Mouse (Mus musculus): ENCODE measurements around the gene Agmat. TPM values are rescaled to one million over a fixed set of nuclear protein-coding genes. Genes with fewer than 3 reads are reported as not detected.

The Agmat gene
- total RNA-seq, 2 experiments from 2014 or later = 0.25 to 0.59 TPM

GRCm38 (mm10) chr4:141779828-141780227 is 33.4 kb downstream of the Agmat start:
- DNase-seq = no peak

GRCm38 (mm10) chr4:141781201-141781985 is 34.9 kb downstream of the Agmat start:
- DNase-seq = no peak

GRCm38 (mm10) chr4:141784835-141785234 is 38.4 kb downstream of the Agmat start:
- no peak for DNase-seq

- no peak for DNase-seq
Measured at GRCm38 (mm10) chr4:141786141-141786540, 39.7 kb downstream of the Agmat start.

GRCm38 (mm10) chr4:141787046-141787445 is 40.6 kb downstream of the Agmat start:
- DNase-seq = no peak

- DNase-seq = no peak
Measured at GRCm38 (mm10) chr4:141787462-141787861, 41.0 kb downstream of the Agmat start.

- no peak for DNase-seq
Measured at GRCm38 (mm10) chr4:141789564-141790218, 43.2 kb downstream of the Agmat start.

- peak; percentile 97 to 98 for DNase-seq
Measured at GRCm38 (mm10) chr4:141790524-141790990, 44.1 kb downstream of the Agmat start, which contains the start of gene Dnajc16. Gene Dnajc16, minus strand, starts transcription at chr4:141790931.

- no peak for DNase-seq
Measured at GRCm38 (mm10) chr4:141791486-141791885, 45.0 kb downstream of the Agmat start.

- DNase-seq = no peak
Measured at GRCm38 (mm10) chr4:141791951-141792350, 45.5 kb downstream of the Agmat start.

- no peak for DNase-seq
Measured at GRCm38 (mm10) chr4:141792554-141793281, 46.2 kb downstream of the Agmat start.

GRCm38 (mm10) chr4:141793282-141794151 is 47.0 kb downstream of the Agmat start, which contains the start of gene Casp9:
Gene Casp9, plus strand, starts transcription at chr4:141793612.
- peak; percentile 99 for DNase-seq

- no peak for DNase-seq
Measured at GRCm38 (mm10) chr4:141794152-141794535, 47.7 kb downstream of the Agmat start.

GRCm38 (mm10) chr4:141796356-141796755 is 49.9 kb downstream of the Agmat start:
- no peak for DNase-seq

GRCm38 (mm10) chr4:141796954-141797353 is 50.5 kb downstream of the Agmat start:
- DNase-seq = no peak

- no peak for DNase-seq
Measured at GRCm38 (mm10) chr4:141797545-141797944, 51.1 kb downstream of the Agmat start.

GRCm38 (mm10) chr4:141804105-141804504 is 57.6 kb downstream of the Agmat start:
- DNase-seq = no peak

GRCm38 (mm10) chr4:141805886-141806285 is 59.4 kb downstream of the Agmat start:
- no peak for DNase-seq

Data from heart, adult 18-20 months (tissue).